Mouse (Mus musculus) T-cell, adult 2 months (primary cell): ENCODE data around the gene Slc44a1.

Source experiments
- DNase-seq: peaks from one replicate; pipeline ENCODE4 v3.0.0; 2022; ENCODE audit warnings: low spot score

Slc44a1 gene

GRCm38 (mm10) chr4:53440010-53440815, at the start of gene Slc44a1:
Slc44a1 (plus strand) TSS chr4:53440413.
- DNase-seq, result peak; percentile 72

GRCm38 (mm10) chr4:53395002-53395401, 45.2 kb upstream of the Slc44a1 start:
- DNase-seq, result no peak

GRCm38 (mm10) chr4:53396623-53397192, 43.5 kb upstream of the Slc44a1 start:
- no peak for DNase-seq

- DNase-seq, result no peak
Measured at GRCm38 (mm10) chr4:53397280-53398117, 42.7 kb upstream of the Slc44a1 start.

GRCm38 (mm10) chr4:53398561-53398960, 41.7 kb upstream of the Slc44a1 start:
- no peak for DNase-seq

- DNase-seq, result no peak
Measured at GRCm38 (mm10) chr4:53399428-53399827, 40.8 kb upstream of the Slc44a1 start.

GRCm38 (mm10) chr4:53403386-53403785, 36.8 kb upstream of the Slc44a1 start:
- no peak for DNase-seq

- no peak for DNase-seq
Measured at GRCm38 (mm10) chr4:53404431-53404925, 35.7 kb upstream of the Slc44a1 start.

GRCm38 (mm10) chr4:53406866-53407265, 33.3 kb upstream of the Slc44a1 start:
- DNase-seq, result no peak

- DNase-seq, result no peak
Measured at GRCm38 (mm10) chr4:53408821-53409220, 31.4 kb upstream of the Slc44a1 start.

GRCm38 (mm10) chr4:53409526-53410085, 30.6 kb upstream of the Slc44a1 start:
- no peak for DNase-seq

- DNase-seq, result no peak
Measured at GRCm38 (mm10) chr4:53410752-53411151, 29.5 kb upstream of the Slc44a1 start.

- no peak for DNase-seq
Measured at GRCm38 (mm10) chr4:53411958-53412870, 28.0 kb upstream of the Slc44a1 start.

GRCm38 (mm10) chr4:53412991-53413390, 27.2 kb upstream of the Slc44a1 start:
- no peak for DNase-seq

- no peak for DNase-seq
Measured at GRCm38 (mm10) chr4:53414031-53414797, 26.0 kb upstream of the Slc44a1 start.

GRCm38 (mm10) chr4:53415873-53416637, 24.2 kb upstream of the Slc44a1 start:
- no peak for DNase-seq

- no peak for DNase-seq
Measured at GRCm38 (mm10) chr4:53416928-53417327, 23.3 kb upstream of the Slc44a1 start.

- no peak for DNase-seq
Measured at GRCm38 (mm10) chr4:53422799-53423198, 17.4 kb upstream of the Slc44a1 start.

- no peak for DNase-seq
Measured at GRCm38 (mm10) chr4:53427120-53427519, 13.1 kb upstream of the Slc44a1 start.

- DNase-seq, result no peak
Measured at GRCm38 (mm10) chr4:53430522-53430921, 9.7 kb upstream of the Slc44a1 start.
